Mouse (Mus musculus) gastrocnemius, postnatal 36 days (tissue): ENCODE results near the gene Gm2007. TPM values are rescaled to one million over a fixed set of nuclear protein-coding genes. Genes with fewer than 3 reads are reported as not detected.
"Not testable (repeated sequence)": the region's sequence is repeated elsewhere in the genome, so short reads cannot be mapped to it uniquely, and the experiment has no call there.

Source experiments
- DNase-seq, 2 experiments: peaks; one replicate each; pipeline ENCODE4 v3.0.0; 2022
- intact Hi-C: fragments of 180-260 bp; cut with DNase I; formaldehyde crosslinking; loops from one replicate; pipeline ENCODE4 v1.15.1; 2025
- long read RNA-seq, 2 experiments: library from polyadenylated mRNA; stranded (forward); transcript quantifications; one replicate each; pipeline ENCODE4 v2.0.0; 2021
- total RNA-seq, 2 experiments: library from RNA; stranded (reverse); gene quantifications; 2 replicates each; pipeline ENCODE4 v1.2.3; 2021

The Gm2007 gene
- total RNA-seq, result not detected
- long read RNA-seq, experiment 1, partial matches to known transcripts, result 0 of 2 reads
- long read RNA-seq, experiment 1, other reads (novel, unspliced or antisense), result 2 of 2 reads
- long read RNA-seq, experiment 2, partial matches to known transcripts, result 0 of 2 reads
- long read RNA-seq, experiment 2, other reads (novel, unspliced or antisense), result 2 of 2 reads

DNA sequence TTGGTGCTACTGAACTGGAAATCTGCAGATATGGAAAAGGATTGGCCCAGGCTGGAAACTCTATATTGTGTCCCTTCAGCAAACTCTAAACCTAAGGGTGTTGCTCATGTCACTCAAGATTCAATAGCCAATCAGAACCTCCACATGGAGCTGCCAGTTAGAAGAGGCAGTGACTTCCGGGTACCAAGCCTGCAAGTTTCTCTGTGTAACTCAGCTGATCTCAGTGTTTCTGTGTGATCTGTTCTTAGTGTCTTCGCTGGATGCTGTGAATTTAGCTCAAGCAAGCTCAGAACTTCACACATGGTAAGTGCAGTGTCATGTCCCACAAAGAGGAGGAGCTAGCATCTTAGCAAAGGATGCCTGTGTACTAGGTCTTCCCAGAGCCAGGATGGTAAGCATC, at the start of gene Gm2007:
Gm2007 (plus strand) TSS at position 301 of the 400 bp plus-strand sequence.
- DNase-seq, intact Hi-C loops: not testable (repeated sequence)

DNA sequence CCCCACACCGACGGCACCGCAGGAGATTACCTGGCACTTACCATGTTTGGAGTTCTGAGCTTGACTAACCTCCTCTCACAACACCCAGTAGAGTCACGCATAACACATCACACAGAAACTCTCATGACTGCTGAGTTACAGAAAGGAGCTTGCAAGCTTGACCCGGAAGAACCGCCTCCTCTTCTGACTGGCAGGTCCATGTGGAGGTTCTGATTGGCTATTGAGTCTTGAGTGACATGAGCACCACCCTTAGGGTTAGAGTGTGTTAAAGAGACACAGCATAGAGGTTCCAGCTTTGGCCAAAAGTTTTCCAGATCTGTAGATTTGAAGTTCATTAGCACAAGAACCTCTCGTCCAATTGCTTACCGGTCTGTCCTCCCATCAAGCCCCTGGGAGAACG, 37.8 kb upstream of the Gm2007 start, which contains the start of gene Zfp969:
Zfp969 (minus strand) TSS at position 101 of the 400 bp plus-strand sequence.
- DNase-seq, intact Hi-C loops: not testable (repeated sequence)

DNA sequence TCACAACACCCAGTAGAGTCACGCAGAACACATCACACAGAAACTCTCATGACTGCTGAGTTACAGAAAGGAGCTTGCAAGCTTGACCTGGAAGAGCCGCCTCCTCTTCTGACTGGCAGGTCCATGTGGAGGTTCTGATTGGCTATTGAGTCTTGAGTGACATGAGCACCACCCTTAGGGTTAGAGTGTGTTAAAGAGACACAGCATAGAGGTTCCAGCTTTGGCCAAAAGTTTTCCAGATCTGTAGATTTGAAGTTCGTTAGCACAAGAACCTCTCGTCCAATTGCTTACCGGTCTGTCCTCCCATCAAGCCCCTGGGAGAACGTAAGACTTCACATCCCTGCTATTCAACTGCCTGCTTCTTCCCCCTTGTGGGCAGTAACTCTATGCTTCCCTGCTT, 59.7 kb downstream of the Gm2007 start, which contains the start of gene Gm14288:
Gm14288 (minus strand) TSS at position 101 of the 400 bp plus-strand sequence.
- DNase-seq, intact Hi-C loops: not testable (repeated sequence)

Other genes with a start within 250 kb of the Gm2007 start
- gene Gm11007, start 97.6 kb upstream of the Gm2007 start, total RNA-seq, result not detected
- not detected for gene Zfp969, start 37.9 kb upstream of the Gm2007 start, total RNA-seq
- 1 to 10 TPM in 1 of 2 experiments, under 1 TPM in 1; 0.72 to 6.1 TPM for gene Gm14288, start 59.6 kb downstream of the Gm2007 start, total RNA-seq
- gene Gm6710, start 127.7 kb downstream of the Gm2007 start, total RNA-seq, result 1 to 10 TPM; 7.8 to 8.5 TPM
- gene Zfp966, start 189.6 kb downstream of the Gm2007 start, total RNA-seq, result 1 to 10 TPM; 4.0 to 5.1 TPM
- 10 to 100 TPM; 17.0 to 20.5 TPM for gene Gm2026, start 223.8 kb downstream of the Gm2007 start, total RNA-seq